Mouse (Mus musculus) midbrain, embryonic 13.5 days (tissue): ENCODE measurements around the gene Gm17728. TPM values are rescaled to one million over a fixed set of nuclear protein-coding genes. Genes with fewer than 3 reads are reported as not detected.
"Not testable (repeated sequence)": the region's sequence is repeated elsewhere in the genome, so short reads cannot be mapped to it uniquely, and the experiment has no call there.

Source experiments
- ATAC-seq: fragments of 200-750 bp; cut with Nextera tagmentation; 2 replicates; pipeline ENCODE4 v1.8.0; 2017; ENCODE audit warnings: mild to moderate bottlenecking, moderate TSS enrichment, moderate library complexity
- H3K27ac ChIP-seq: fragments of 300-500 bp; sonication (generic); 2 replicates; pipeline ENCODE4 v1.5.1; 2015; ENCODE audit warnings: inconsistent platforms, mild to moderate bottlenecking, moderate library complexity
- H3K27me3 ChIP-seq: fragments of 300-500 bp; sonication (generic); 2 replicates; pipeline ENCODE4 v1.6.1; 2015; ENCODE audit warnings: mild to moderate bottlenecking, inconsistent platforms
- H3K36me3 ChIP-seq: fragments of 300-500 bp; sonication (generic); 2 replicates; pipeline ENCODE4 v1.6.1; 2015; ENCODE audit warnings: mild to moderate bottlenecking, inconsistent platforms
- H3K4me1 ChIP-seq: fragments of 300-500 bp; sonication (generic); replicated peaks from 2 replicates; pipeline ENCODE4 v1.6.1; 2015; ENCODE audit warnings: inconsistent platforms
- H3K4me2 ChIP-seq: fragments of 300-500 bp; sonication (generic); replicated peaks from 2 replicates; pipeline ENCODE4 v1.6.1; 2015; ENCODE audit warnings: moderate library complexity, mild to moderate bottlenecking, inconsistent platforms
- H3K4me3 ChIP-seq: fragments of 300-500 bp; sonication (generic); replicated peaks from 2 replicates; pipeline ENCODE4 v1.5.1; 2015; ENCODE audit warnings: mild to moderate bottlenecking, inconsistent platforms
- H3K9ac ChIP-seq: fragments of 300-500 bp; sonication (generic); replicated peaks from 2 replicates; pipeline ENCODE4 v1.6.1; 2015; ENCODE audit warnings: mild to moderate bottlenecking, inconsistent platforms
- H3K9me3 ChIP-seq: fragments of 300-500 bp; sonication (generic); 2 replicates; pipeline ENCODE4 v1.6.1; 2016; ENCODE audit warnings: mild to moderate bottlenecking, inconsistent platforms
- WGBS: fragments of 180-500 bp; shearing (Covaris S2); methylation state at CpG from one replicate; pipeline ENCODE4 v1.1.7; 2015; 5-methylcytosine and 5-hydroxymethylcytosine counted together
- polyA plus RNA-seq: library from polyadenylated mRNA; unstranded; fragments of >200 nt; fragmentation: Nextera tagmentation; extraction: Ambion mirVana; gene quantifications from 2 replicates; pipeline ENCODE4 v1.2.1, GENCODE M21; 2015

Gm17728 gene
- polyA plus RNA-seq, result not detected in 2 replicates

DNA sequence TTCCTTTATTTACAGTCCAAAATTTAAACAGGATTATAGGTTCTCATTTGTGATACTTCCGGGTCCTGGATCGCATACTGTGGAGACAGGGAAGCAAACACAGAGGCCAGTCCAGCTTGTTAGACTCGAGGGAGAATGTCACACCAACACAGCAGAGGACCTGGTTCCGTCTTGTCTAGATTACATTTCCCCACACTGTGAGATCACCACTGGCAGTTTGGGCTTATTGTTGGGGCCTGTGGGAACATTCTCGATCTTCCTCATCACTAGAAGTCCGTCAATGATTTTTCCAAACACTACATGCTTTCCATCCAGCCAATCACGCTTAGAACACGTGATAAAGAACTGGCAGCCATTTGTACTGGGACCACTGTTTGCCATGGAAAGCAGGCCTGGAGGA, at the start of gene Gm17728:
Gene Gm17728 (plus strand): TSS at position 301 of the 400 bp plus-strand sequence.
- not testable (repeated sequence) for H3K4me3 ChIP-seq, H3K9me3 ChIP-seq, H3K27ac ChIP-seq, H3K27me3 ChIP-seq, H3K4me1 ChIP-seq, H3K9ac ChIP-seq, H3K4me2 ChIP-seq, ATAC-seq, H3K36me3 ChIP-seq
- WGBS, result 95% methylated on average over 8 of the region's 8 CpGs

GRCm38 (mm10) chr17:9397493-9397892, 24.4 kb upstream of the Gm17728 start:
- H3K4me3 ChIP-seq, result no peak overlapping the region
- H3K9me3 ChIP-seq, result no peaks in the 10 kb centered on the region; the same call in 1 of the 2 replicates
- no peak for ATAC-seq
- H3K4me1 ChIP-seq, result no peaks in the 10 kb centered on the region; the same call in 1 of the 2 replicates
- WGBS, result 87% methylated on average over 7 of the region's 7 CpGs
- H3K27ac ChIP-seq, result no peak overlapping the region
- no peak overlapping the region for H3K9ac ChIP-seq
- H3K36me3 ChIP-seq, result no peaks in the 10 kb centered on the region
- H3K4me2 ChIP-seq, result no peak overlapping the region
- H3K27me3 ChIP-seq, result no peaks in the 10 kb centered on the region

DNA sequence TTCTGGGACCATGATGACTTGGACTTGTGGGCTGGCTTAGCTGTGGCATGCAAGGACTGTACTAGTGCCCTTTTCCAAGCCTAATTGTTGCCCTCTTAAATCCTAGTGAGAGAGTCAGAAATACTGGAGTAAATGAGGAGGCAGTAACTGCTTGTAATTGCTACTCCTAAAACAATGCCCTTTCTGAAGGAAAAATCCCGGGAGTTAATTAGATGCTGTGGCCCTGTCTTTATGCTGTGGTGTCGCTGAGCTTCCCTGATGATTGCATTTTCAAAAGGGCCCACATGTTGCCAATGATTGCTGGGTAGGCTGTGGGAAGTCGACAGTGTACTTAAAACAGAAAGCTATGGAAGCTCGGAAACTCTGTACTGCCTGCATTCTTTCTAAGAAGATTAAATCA, 23.3 kb upstream of the Gm17728 start:
- WGBS, result 44% methylated on average over 4 of the region's 4 CpGs

GRCm38 (mm10) chr17:9403991-9404390, 17.9 kb upstream of the Gm17728 start:
- H3K9me3 ChIP-seq, result no peaks in the 10 kb centered on the region
- H3K4me1 ChIP-seq, result 0 out of 2 replicates have a peak, but pooled peaks cover 2% of the 10 kb centered on the region
- H3K4me2 ChIP-seq, result no peak overlapping the region
- no peak for ATAC-seq
- H3K9ac ChIP-seq, result no peak overlapping the region
- H3K4me3 ChIP-seq, result no peak overlapping the region
- H3K27ac ChIP-seq, result no peak overlapping the region
- H3K27me3 ChIP-seq, result no peaks in the 10 kb centered on the region
- WGBS, result 87% methylated on average over 3 of the region's 3 CpGs
- H3K36me3 ChIP-seq, result no peaks in the 10 kb centered on the region

More for the DNA sequence above, 23.3 kb upstream of the Gm17728 start:
- Histone ChIP-seq H3K4me2 (no peak overlapping the region), H3K4me1 (no peaks in the 10 kb centered on the region; the same call in 1 of the 2 replicates), H3K9me3 (no peaks in the 10 kb centered on the region; the same call in 1 of the 2 replicates), H3K9ac (no peak overlapping the region), H3K27ac (no peak overlapping the region), H3K4me3 (no peak overlapping the region), H3K36me3 (no peaks in the 10 kb centered on the region), H3K27me3 (no peaks in the 10 kb centered on the region)
- ATAC-seq, result no peak

DNA sequence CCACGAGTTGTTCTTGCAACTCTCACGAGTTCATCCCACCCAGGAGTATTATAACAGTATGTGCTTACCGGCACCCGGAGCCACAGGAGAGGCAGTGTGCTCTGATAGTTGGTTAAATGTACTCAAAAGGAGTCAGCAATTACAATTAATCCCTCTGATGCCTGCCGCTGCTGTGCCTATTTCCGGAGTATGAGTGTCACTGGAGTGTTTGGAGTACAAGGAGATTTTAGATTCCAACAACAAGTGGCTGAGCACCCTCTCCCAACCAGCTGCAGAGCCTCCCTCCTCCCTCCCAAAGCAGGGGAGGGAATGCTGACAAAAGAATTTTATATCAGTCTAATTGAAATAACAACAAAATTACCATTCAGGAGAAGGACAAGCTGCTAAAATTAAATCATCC, 14.2 kb upstream of the Gm17728 start:
- Histone ChIP-seq H3K4me2 (no peak overlapping the region), H3K9me3 (no peaks in the 10 kb centered on the region), H3K9ac (no peak overlapping the region), H3K36me3 (no peaks in the 10 kb centered on the region), H3K4me3 (no peak overlapping the region), H3K27ac (no peak overlapping the region), H3K4me1 (peaks cover 6% of the 10 kb centered on the region; the same call in 1 of the 2 replicates), H3K27me3 (no peaks in the 10 kb centered on the region)
- ATAC-seq, result no peak
- 49% methylated on average over 6 of the region's 6 CpGs for WGBS

- Histone ChIP-seq H3K4me1 (no peaks in the 10 kb centered on the region), H3K36me3 (no peaks in the 10 kb centered on the region), H3K9ac (no peak overlapping the region), H3K27ac (no peak overlapping the region), H3K4me2 (no peak overlapping the region), H3K27me3 (no peaks in the 10 kb centered on the region), H3K4me3 (no peak overlapping the region), H3K9me3 (peaks cover 6% of the 10 kb centered on the region; the same call in 1 of the 2 replicates)
- WGBS, result 64% methylated on average over 2 of the region's 2 CpGs
- ATAC-seq, result no peak
Measured at GRCm38 (mm10) chr17:9419016-9419415, 2.8 kb upstream of the Gm17728 start.

GRCm38 (mm10) chr17:9428374-9428994, 6.6 kb downstream of the Gm17728 start:
- Histone ChIP-seq H3K4me1 (peaks cover 7% of the 10 kb centered on the region), H3K36me3 (no peaks in the 10 kb centered on the region), H3K4me3 (no peak overlapping the region), H3K9ac (no peak overlapping the region), H3K4me2 (no peak overlapping the region), H3K27me3 (no peaks in the 10 kb centered on the region), H3K27ac (peak overlapping the region; percentile 15; the same call in 1 of the 2 replicates), H3K9me3 (no peaks in the 10 kb centered on the region)
- WGBS, result 55% methylated on average over 7 of the region's 7 CpGs
- no peak for ATAC-seq

DNA sequence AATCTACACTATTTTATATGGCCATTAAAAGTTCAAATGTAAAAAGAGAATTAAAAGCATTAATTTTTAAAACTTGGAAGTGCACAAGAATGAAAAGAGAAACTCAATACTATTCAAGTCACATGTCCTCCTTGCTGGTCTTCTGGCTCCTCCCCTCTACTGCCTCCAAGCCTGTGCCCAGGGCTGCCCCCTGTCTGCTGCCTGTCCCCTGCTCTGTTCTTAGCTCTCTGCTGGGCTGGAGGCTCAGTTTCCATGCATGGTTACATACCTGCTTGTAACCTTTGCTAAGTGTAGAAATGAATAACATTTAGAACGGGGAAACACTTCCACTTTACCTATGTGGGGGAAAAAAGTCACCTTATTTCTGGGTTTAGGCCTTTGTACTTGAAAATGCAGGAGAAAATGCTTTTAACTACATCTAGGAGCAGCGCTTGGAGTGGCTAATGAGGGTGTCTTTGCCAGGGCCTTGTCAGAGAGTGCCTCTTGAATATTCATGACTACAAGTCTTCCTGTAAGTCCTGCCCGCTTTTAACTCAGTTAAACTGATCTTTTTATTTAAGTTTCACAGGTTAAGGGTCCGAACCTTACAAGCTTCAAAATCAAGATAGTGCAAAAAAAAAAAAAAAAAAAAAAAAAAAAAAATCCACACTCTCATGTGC, 18.3 kb downstream of the Gm17728 start:
- Histone ChIP-seq H3K36me3 (no peaks in the 10 kb centered on the region), H3K27me3 (no peaks in the 10 kb centered on the region), H3K4me2 (no peak overlapping the region), H3K4me3 (no peak overlapping the region), H3K4me1 (peaks cover 4% of the 10 kb centered on the region; the same call in 1 of the 2 replicates), H3K9me3 (no peaks in the 10 kb centered on the region), H3K9ac (no peak overlapping the region), H3K27ac (no peak overlapping the region)
- 58% methylated on average over 4 of the region's 4 CpGs for WGBS
- ATAC-seq, result no peak

DNA sequence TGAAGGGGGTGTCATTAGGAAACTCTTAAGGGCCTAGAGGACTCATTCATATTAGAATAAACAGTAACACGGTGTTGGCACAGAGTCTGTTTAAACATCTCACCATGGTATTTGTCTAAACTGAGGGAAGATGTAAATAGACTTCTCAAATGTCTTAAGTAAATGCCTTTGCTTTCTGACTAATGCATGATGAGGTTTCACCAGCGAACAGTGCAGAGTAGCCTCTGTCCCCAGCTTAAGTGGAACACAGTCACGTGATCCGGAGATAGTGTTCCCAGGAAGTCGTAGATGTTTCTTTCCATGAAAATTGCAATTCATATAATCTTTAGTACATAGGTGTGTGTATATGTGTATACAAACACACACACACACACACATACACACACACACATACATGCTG, 34.5 kb downstream of the Gm17728 start:
- H3K36me3 ChIP-seq, result no peaks in the 10 kb centered on the region
- WGBS, result 88% methylated on average over 5 of the region's 5 CpGs
- no peak for ATAC-seq

GRCm38 (mm10) chr17:9460904-9461303, 39.0 kb downstream of the Gm17728 start:
- no peak overlapping the region for H3K4me2 ChIP-seq
- no peak for ATAC-seq
- H3K4me3 ChIP-seq, result no peak overlapping the region
- H3K27ac ChIP-seq, result no peak overlapping the region
- WGBS, result 69% methylated on average over 2 of the region's 2 CpGs
- H3K27me3 ChIP-seq, result no peaks in the 10 kb centered on the region
- no peaks in the 10 kb centered on the region for H3K9me3 ChIP-seq
- no peaks in the 10 kb centered on the region for H3K36me3 ChIP-seq
- no peak overlapping the region for H3K9ac ChIP-seq
- no peaks in the 10 kb centered on the region for H3K4me1 ChIP-seq

More for the DNA sequence above, 34.5 kb downstream of the Gm17728 start:
- Histone ChIP-seq H3K9ac (no peak overlapping the region), H3K4me3 (no peak overlapping the region), H3K4me1 (no peaks in the 10 kb centered on the region), H3K9me3 (no peaks in the 10 kb centered on the region), H3K27me3 (no peaks in the 10 kb centered on the region), H3K4me2 (no peak overlapping the region), H3K27ac (no peak overlapping the region)
